Mouse (Mus musculus) cerebellum, adult 2 months (tissue): ENCODE measurements around the gene D430041D05Rik. TPM values are rescaled to one million over a fixed set of nuclear protein-coding genes. Genes with fewer than 3 reads are reported as not detected.
A peak's percentile ranks its signal among the peaks of the same experiment; 100 is the strongest.

Experiments used
- DNase-seq, 2 experiments: peaks; one replicate each; pipeline ENCODE4 v3.0.0; 2021
- H3K27ac ChIP-seq: fragments of 200-500 bp; 2 replicates; pipeline ENCODE4 v1.5.1; 2012; ENCODE audit warnings: low read length, control low read depth, inconsistent platforms; ENCODE audit not compliant: insufficient read depth
- H3K27me3 ChIP-seq: fragments of 200-500 bp; 2 replicates; pipeline ENCODE4 v1.6.1; 2012; ENCODE audit warnings: inconsistent platforms, mild to moderate bottlenecking, low read length, moderate library complexity; ENCODE audit not compliant: control insufficient read depth, insufficient read depth
- H3K4me1 ChIP-seq: fragments of 200-500 bp; 2 replicates; pipeline ENCODE4 v1.6.1; 2011; ENCODE audit warnings: low read length; ENCODE audit not compliant: control insufficient read depth, insufficient read depth
- H3K4me3 ChIP-seq: fragments of 200-500 bp; replicated peaks from 2 replicates; pipeline ENCODE3; 2011; ENCODE audit warnings: mild to moderate bottlenecking, low read depth, low read length, control low read depth; ENCODE audit not compliant: insufficient read depth
- CTCF ChIP-seq: fragments of 200-500 bp; IDR thresholded peaks from 2 replicates; pipeline ENCODE4 v1.5.1; 2011; ENCODE audit warnings: low read depth, mild to moderate bottlenecking, control low read depth, low read length, moderate library complexity, borderline replicate concordance; ENCODE audit not compliant: insufficient read depth
- POLR2A ChIP-seq: fragments of 200-500 bp; IDR thresholded peaks from 2 replicates; pipeline ENCODE4 v1.6.1; 2011; ENCODE audit warnings: low read length, control low read depth, borderline replicate concordance; ENCODE audit not compliant: insufficient read depth
- WGBS: fragments of 180-500 bp; shearing (Covaris S2); methylation state at CpG from one replicate; pipeline ENCODE4 v1.1.7; 2018; 5-methylcytosine and 5-hydroxymethylcytosine counted together
- polyA plus RNA-seq: library from polyadenylated mRNA; depleted of rRNA; stranded (reverse); fragments of >200 nt; gene quantifications from 2 replicates; pipeline ENCODE4 v1.2.3, GENCODE M21; 2012; rRNA removed

The D430041D05Rik gene
- 33.5 and 37.4 TPM in 2 replicates for polyA plus RNA-seq

DNA sequence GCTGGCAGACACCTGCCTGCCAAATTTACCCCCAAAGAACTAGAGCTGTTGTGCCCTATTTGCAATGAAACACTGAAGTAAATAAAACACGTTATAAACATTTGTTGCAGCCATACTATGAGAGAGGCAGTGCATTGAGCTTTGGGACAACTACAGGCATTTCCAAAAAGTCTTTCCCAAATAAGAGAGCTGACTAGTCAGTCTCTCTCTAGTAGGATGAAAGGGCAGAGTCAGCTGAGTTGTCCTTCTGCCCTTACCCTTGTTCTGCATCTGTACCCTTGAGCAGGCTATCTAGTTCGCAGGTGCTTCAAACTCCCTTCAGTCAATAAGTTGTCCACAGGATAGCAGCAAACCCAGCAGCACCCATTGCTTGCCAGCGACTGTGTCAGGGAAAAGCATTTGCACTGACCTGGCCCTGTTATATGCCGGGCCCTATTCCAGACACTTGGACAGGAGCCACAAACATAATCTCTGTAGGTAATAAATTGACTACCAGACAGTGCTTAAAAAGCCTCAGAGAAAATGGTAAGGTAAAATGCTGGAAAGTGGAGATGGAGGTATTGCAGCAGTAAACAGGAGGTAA is at the start of gene D430041D05Rik:
Gene D430041D05Rik, minus strand, starts transcription at position 51 of the 583 bp plus-strand sequence.
- DNase-seq: peak; percentile 55 to 57
- H3K27me3 ChIP-seq: no peaks in the 10 kb centered on the region
- TF ChIP-seq POLR2A (no peak), CTCF (no peak)
- 12% methylated on average over 4 of the region's 4 CpGs for WGBS
- peak within 1 kb of the TSS; percentile 89 for H3K4me3 ChIP-seq
- peak within 1 kb of the TSS; percentile 94 for H3K27ac ChIP-seq
- H3K4me1 ChIP-seq: peaks cover 10% of the 10 kb centered on the region; the same call in 1 of the 2 replicates

DNA sequence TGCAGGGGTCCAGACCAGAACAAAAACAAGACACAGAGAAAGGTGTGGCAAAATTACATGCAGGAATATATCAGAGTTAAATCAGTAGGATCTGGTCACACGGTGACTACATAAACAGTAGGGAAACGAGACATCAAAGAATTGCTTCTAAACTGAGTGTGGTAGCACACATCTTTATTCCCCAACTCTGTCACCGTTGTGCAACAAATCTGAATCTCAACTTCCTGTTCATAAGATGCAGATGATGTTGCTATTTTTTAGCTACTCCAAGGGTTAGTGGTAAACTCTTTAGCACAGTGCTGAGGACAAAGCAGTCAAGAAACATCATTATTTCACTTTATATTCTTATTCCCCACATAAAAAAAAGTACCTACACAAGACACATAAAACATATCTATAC is 49.2 kb upstream of the D430041D05Rik start:
- 56% methylated on average over 3 of the region's 3 CpGs for WGBS
- DNase-seq: no peak
- H3K4me1 ChIP-seq: peaks cover 7% of the 10 kb centered on the region
- no peak for TF ChIP-seq POLR2A
- TF ChIP-seq CTCF: no peak
- no peak overlapping the region for H3K27ac ChIP-seq
- H3K27me3 ChIP-seq: no peaks in the 10 kb centered on the region
- H3K4me3 ChIP-seq: no peak overlapping the region

- Histone ChIP-seq H3K27ac (no peak overlapping the region), H3K4me3 (no peak overlapping the region), H3K27me3 (no peaks in the 10 kb centered on the region), H3K4me1 (peaks cover 7% of the 10 kb centered on the region)
- no peak for TF ChIP-seq CTCF
- TF ChIP-seq POLR2A: no peak
- no peak for DNase-seq
- WGBS: 80% methylated on average over 8 of the region's 8 CpGs
These were observed 47.9 kb upstream of the D430041D05Rik start for GRCm38 (mm10) chr2:104458569-104459332.

DNA sequence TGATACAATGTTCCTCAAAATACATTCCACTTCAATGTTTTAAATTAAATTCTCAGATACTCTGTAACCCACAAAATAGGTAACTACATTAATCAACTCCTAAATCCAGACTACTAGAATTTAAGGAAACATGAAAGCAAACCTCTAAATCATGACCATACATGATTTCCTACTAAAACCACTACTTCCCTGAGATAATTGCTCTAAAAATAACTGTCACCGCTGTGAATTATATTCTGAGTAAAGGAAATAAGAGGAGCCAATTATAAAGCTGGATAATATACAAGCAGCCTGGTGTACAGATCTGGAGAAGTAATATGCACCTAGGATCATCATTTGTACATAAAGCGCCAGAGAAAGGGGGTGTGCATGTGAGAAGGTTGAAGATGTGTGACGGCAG is 46.3 kb upstream of the D430041D05Rik start:
- WGBS: 71% methylated on average over 3 of the region's 3 CpGs
- TF ChIP-seq CTCF (no peak), POLR2A (no peak)
- Histone ChIP-seq H3K4me1 (peaks cover 7% of the 10 kb centered on the region), H3K27ac (no peak overlapping the region), H3K27me3 (no peaks in the 10 kb centered on the region), H3K4me3 (no peak overlapping the region)
- no peak for DNase-seq

- DNase-seq: no peak
- no peak overlapping the region for H3K27ac ChIP-seq
- peaks cover 2% of the 10 kb centered on the region; the same call in 1 of the 2 replicates for H3K4me1 ChIP-seq
- H3K4me3 ChIP-seq: no peak overlapping the region
- H3K27me3 ChIP-seq: no peaks in the 10 kb centered on the region
- 73% methylated on average over 3 of the region's 3 CpGs for WGBS
- TF ChIP-seq CTCF: no peak
- TF ChIP-seq POLR2A: no peak
These were observed 39.9 kb upstream of the D430041D05Rik start for GRCm38 (mm10) chr2:104450685-104451084.

DNA sequence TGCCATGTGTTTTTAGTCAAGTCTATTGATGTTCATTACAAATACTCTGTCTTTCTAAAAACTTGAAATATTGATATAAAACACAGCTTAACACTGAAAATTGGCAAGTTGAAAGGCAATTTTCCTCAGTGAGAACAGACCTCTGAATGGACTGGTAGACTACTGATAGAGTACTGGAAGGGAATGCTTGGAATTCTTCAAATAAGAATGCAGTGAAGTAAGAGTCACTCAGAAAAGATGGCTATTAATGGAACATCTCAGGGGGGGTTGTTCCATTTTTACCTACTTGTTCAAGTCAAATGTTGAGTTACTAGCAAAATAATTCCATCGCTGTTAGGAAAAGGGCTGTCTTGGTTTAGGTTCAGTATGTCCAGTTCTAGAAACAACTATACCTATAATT is 38.4 kb upstream of the D430041D05Rik start:
- 85% methylated on average over 1 of the region's 1 CpGs for WGBS
- Histone ChIP-seq H3K27ac (no peak overlapping the region), H3K4me3 (no peak overlapping the region), H3K4me1 (peaks cover 2% of the 10 kb centered on the region; the same call in 1 of the 2 replicates), H3K27me3 (no peaks in the 10 kb centered on the region)
- DNase-seq: no peak
- TF ChIP-seq CTCF (no peak), POLR2A (no peak)

DNA sequence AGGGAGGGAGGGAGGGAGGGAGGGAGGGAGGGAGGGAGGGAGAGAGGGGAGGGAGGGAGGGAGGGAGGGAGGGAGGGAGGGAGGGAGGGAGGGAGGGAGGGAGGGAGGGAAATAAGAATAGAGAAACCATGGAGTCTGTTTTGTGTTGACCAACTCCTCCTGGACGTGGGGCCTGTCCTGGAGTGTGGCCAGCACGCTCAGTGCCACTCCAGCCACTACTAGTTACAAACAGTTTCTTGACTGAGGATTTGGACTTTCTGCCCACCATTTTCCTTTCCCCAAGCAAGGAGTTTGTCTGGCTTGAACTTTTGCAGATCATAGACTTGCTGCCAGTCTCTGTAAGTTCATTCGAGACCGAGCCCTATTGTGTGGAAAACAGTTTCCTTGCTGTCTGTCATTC is 37.4 kb upstream of the D430041D05Rik start:
- TF ChIP-seq POLR2A (no peak), CTCF (no peak)
- Histone ChIP-seq H3K27ac (no peak overlapping the region), H3K27me3 (no peaks in the 10 kb centered on the region), H3K4me3 (no peak overlapping the region), H3K4me1 (peaks cover 2% of the 10 kb centered on the region; the same call in 1 of the 2 replicates)
- DNase-seq: no peak
- WGBS: 71% methylated on average over 4 of the region's 4 CpGs

DNA sequence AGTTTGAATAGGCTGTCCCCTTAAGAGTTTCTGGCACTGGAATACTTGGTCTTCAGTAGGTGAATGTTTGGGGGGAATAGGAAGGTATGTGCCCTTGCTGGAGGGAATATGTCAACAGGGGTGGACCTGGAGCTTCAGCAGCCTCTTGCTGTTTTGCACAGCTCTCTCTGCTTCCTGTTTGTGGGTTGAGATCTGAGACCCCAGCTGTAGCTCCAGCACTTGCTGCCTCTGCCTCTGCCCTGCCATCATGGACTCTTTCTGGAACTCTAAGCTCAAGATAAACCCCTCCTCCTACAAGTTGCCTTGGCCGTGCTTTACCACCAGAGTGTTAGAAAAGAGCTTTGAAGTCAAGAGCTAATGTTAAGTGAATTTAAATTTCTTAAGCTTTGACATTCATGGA is 35.2 kb upstream of the D430041D05Rik start:
- DNase-seq: no peak
- H3K27ac ChIP-seq: no peak overlapping the region
- 49% methylated on average over 1 of the region's 1 CpGs for WGBS
- no peak for TF ChIP-seq CTCF
- H3K27me3 ChIP-seq: no peaks in the 10 kb centered on the region
- H3K4me3 ChIP-seq: no peak overlapping the region
- peaks cover 2% of the 10 kb centered on the region; the same call in 1 of the 2 replicates for H3K4me1 ChIP-seq
